Mouse (Mus musculus) yolk sac, embryonic 10.5 days (tissue): ENCODE results near the gene Prkag2.
"Not testable (repeated sequence)": the region's sequence is repeated elsewhere in the genome, so short reads cannot be mapped to it uniquely, and the experiment has no call there.

Experiments
- DNase-seq: peaks from one replicate; pipeline ENCODE4 v3.0.0-alpha.2; 2017; ENCODE audit warnings: low spot score

Gene Prkag2

GRCm38 (mm10) chr5:24823864-24824405, 276.5 kb downstream of the Prkag2 start:
- no peak for DNase-seq

- no peak for DNase-seq
Observed at GRCm38 (mm10) chr5:24822781-24823180, 277.7 kb downstream of the Prkag2 start.

DNA sequence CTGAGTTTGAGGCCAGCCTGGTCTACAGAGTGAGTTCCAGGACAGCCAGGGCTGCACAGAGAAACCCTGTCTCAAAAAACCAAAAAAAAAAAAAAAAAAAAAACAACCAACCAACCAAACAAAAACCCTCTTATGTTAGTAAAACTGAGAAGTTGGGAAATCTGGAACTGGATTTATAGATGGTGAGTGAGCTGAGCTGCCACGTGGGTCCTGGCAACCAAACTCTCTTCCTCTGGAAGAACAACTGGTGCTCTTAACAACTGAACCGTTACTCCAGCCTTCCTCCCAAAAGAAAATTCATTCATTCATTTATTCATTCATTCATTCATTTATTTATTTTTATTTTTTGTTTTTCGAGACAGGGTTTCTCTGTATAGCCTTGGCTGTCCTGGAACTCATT, 278.2 kb downstream of the Prkag2 start:
- DNase-seq, result not testable (repeated sequence)

DNA sequence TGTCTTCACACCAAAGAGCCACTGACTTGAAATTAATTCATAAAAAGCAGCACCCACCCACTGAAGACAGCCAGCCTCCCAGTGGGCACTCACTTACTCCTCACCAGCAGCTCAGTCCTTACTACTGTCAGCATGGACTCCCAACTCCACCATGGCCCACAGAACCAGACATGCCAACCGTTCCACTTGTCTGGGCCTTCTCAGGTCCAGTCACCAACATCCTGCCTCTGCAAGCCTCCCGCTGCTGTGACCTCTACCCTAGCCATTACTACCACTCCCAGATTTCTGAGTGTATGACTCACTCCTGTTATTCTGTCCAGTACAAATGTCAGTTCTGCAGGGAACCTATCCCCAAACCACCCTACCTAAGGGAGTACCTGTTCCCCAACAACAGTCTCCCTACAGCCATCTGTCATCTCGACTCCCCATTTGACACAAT, 279.0 kb downstream of the Prkag2 start:
- DNase-seq, result no peak

DNA sequence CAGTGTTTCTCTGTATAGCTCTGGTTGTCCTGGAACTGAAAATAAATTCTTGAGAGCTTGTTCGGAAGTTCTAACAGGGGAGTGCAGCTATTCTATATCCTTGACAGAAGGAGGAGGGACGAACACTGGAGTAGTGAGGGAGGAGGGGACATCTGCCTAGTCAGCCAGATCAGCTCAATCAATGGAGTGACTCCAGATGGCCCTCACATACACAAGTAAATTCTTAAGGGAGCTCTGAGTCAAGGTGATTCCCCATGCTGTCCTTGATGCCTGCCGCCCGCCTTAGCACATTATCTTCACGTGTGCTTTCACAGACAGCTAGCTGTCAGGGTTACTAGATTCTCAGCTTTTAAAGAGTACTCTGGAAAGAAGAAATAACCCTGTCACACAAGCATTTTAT, 279.8 kb downstream of the Prkag2 start:
- DNase-seq, result no peak

DNA sequence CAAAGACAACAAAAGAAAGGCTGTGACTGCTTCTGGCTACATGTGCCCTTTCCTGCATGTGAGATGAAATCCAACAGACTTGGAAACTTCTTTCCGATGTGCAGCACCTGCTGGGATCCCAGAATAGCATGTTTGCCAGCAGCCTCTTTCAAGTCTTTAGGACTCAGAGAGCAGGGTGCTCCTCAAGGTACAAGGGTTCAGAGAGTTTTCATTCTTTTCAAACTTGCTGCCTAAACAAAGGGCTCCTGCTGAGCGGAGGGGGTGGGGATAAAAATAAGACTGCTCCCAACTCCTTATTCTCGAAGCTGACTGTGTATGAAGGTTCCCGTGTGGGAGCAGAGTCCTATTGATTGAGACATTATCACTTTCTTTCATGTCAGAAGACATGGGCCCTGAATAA, 283.3 kb downstream of the Prkag2 start:
- DNase-seq, result no peak

DNA sequence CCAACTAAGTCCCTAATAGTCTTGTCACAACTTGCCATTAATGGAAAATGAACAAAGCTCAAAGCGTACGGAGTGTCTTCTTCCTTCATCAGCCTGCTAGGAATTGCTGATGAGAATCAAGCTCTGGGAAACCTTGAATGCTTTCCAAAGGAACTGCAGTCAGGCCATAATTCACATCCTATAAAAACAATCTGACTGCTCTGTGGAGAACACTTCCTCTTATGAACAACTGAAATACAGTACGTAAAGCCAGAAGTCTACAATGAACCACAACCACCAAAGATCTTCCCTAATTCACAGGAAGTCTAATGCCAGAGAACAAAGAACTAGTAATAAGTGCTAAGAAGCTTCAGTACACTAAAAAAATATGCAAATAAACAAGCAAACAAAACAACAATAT, 286.5 kb downstream of the Prkag2 start:
- no peak for DNase-seq

GRCm38 (mm10) chr5:24813005-24813404, 287.4 kb downstream of the Prkag2 start:
- DNase-seq, result no peak
